Mouse (Mus musculus): ENCODE measurements at regions not wholly inside any gene's neighbourhood (a gene's known extent, or its start where the extent isn't known, plus 50 kb on each side); places are given as distances from the start of the nearest gene placed in this dataset.

- DNase-seq (ENCODE audit: low spot score) = no peak
Observed at GRCm38 (mm10) chr16:64166676-64167407, 302.9 kb upstream of the Epha3 start.

GRCm38 (mm10) chr16:64166036-64166435 lies 302.1 kb upstream of the Epha3 start:
- no peak for DNase-seq (ENCODE audit: low spot score)

DNA sequence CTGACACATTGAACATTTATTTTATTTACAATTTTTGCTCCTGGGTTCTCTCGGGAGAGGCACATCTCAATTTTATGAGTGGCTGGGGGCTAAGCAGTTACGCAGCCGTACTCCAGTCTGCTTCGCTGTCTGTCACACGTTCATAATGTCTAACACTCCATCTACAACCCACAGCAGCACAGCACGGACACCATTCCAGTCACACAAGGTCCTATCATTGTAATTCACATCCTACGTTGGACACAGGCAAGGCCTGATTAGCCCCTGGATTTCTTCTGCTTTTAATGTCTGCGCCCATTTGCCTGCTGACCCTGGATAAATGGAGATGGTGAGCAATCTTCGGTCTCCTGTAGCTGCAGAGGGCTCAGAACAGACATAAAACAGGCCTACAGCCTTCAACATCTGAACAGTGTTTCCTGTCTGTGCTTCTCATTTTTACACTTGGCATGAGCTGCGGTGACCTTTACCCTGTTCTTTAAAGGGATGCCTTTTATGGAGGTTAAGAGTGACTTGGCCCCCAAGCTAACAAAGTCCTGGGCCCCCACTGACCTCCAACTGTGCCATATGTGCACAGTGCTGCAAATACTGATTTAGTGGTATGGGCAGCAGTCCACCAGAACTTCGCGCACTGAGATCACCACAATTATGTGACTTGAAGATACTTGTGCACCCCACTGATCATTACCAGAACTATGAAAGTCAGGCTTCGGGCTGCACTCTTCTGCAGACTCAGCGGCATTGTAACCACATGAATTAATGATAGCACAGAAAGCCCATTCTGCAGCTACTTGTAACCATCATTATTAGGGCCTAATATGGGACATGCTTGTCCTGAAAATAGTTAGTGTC lies 281.9 kb upstream of the Epha3 start:
- no peak for DNase-seq (ENCODE audit: low spot score)
